Mouse (Mus musculus) CH12.LX (cell line): ENCODE measurements around the gene Nectin2.

Experiments
- CHD1 ChIP-seq: IDR thresholded peaks from 2 replicates; pipeline ENCODE4 v1.6.1; 2012; ENCODE audit warnings: low read depth, low read length, improper control_type of control experiment, inconsistent platforms
- CTCF ChIP-seq, 2 experiments: IDR thresholded peaks in 1 of 2; conservative IDR thresholded peaks in 1 of 2; 2 replicates each; pipeline ENCODE4 v1.5.1; 2011 to 2012; ENCODE audit warnings: low read depth in 2 of 2, low read length in 2 of 2, improper control_type of control experiment in 1 of 2, inconsistent platforms in 1 of 2, mild to moderate bottlenecking in 1 of 2, moderate library complexity in 1 of 2
- ELF1 ChIP-seq: IDR thresholded peaks from 2 replicates; pipeline ENCODE4 v1.6.1; 2014; ENCODE audit warnings: low read depth, mild to moderate bottlenecking, inconsistent platforms, low read length, improper control_type of control experiment
- EP300 ChIP-seq: IDR thresholded peaks from 2 replicates; pipeline ENCODE4 v1.6.1; 2011; ENCODE audit warnings: low read length, improper control_type of control experiment
- POLR2A ChIP-seq: IDR thresholded peaks from 2 replicates; pipeline ENCODE4 v1.6.1; 2011; ENCODE audit warnings: low read depth, mild to moderate bottlenecking, improper control_type of control experiment, low read length
- USF1 ChIP-seq: IDR thresholded peaks from 2 replicates; pipeline ENCODE4 v1.6.1; 2014; ENCODE audit warnings: low read depth, mild to moderate bottlenecking, inconsistent platforms, low read length, improper control_type of control experiment
- USF2 ChIP-seq: conservative IDR thresholded peaks from 2 replicates; pipeline ENCODE4 v1.6.1; 2011; ENCODE audit warnings: low read depth, low read length, improper control_type of control experiment
- ZKSCAN1 ChIP-seq: IDR thresholded peaks from 2 replicates; pipeline ENCODE4 v1.6.1; 2012; ENCODE audit warnings: low read depth, inconsistent platforms, low read length, improper control_type of control experiment, borderline replicate concordance

DNA sequence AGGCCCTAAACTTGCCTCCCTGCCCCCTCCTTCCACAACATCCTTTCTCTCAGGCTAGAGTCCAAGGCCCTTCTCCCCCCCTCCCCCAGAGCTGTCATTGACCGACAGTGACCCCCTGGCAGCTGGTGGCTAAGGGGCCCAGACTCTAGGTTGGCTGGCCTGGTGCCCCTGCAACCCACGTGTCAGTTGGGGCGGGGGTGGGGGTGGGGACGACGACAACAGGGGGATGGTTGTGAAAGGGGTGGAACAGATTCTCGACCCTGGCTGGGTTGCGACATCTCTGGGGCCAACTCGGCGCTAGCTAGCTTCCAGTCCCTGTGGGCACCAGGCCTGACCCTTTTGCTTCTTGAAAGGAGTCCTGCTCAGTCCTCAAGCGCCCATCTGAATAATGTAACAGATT lies 56.9 kb downstream of the Nectin2 start:
- no peak for TF ChIP-seq USF1
- TF ChIP-seq USF2, result no peak
- no peak for TF ChIP-seq CTCF (conservative IDR thresholded peaks at IDR 0.05 in 1 of 2, IDR thresholded peaks at IDR 0.05 in 1 of 2; ENCODE audit: low read depth in 2 of 2, low read length in 2 of 2)
- no peak for TF ChIP-seq EP300
- TF ChIP-seq CHD1, result no peak
- no peak for TF ChIP-seq POLR2A
- TF ChIP-seq ZKSCAN1, result no peak
- no peak for TF ChIP-seq ELF1
